Mouse (Mus musculus): ENCODE results near the gene Rps11. TPM values are rescaled to one million over a fixed set of nuclear protein-coding genes. Genes with fewer than 3 reads are reported as not detected.

Rps11 gene
- total and polyA plus RNA-seq, 2 experiments from 2014 or later = 794 to 824 TPM

DNA sequence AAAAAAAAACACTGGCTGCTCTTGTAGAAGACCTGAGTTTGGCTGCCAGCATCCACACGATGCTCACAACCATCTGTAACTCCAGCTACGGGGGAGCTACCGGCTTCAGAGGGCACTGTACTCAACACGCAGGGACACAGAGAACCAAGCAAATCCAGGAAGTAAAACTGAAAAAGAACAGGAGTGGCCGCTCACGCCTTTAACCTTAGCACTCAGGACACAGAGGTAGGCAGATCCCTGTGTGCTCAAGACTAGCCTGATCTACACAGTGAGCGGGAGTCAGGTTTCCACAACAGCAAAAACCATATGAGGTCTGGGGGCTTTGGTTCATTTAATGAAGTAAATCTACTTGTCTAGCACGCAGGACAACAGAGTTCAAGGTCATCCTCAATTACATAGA, 18.7 kb downstream of the Rps11 start:
- 80% methylated on average over 8 of the region's 8 CpGs for WGBS
- Histone ChIP-seq H3K36me3 (ENCODE audit: insufficient read depth, low read length) (no peaks in the 10 kb centered on the region), H3K9ac (replicated peaks; ENCODE audit: low read length) (no peak overlapping the region), H3K9me3 (ENCODE audit: low read length) (no peaks in the 10 kb centered on the region), H3K4me1 (ENCODE audit: insufficient read depth, low read length) (no peaks in the 10 kb centered on the region; the same call in 1 of the 2 replicates), H3K27me3 (ENCODE audit: insufficient read depth, low read length) (no peaks in the 10 kb centered on the region), H3K27ac (no peak overlapping the region), H3K4me3 (ENCODE audit: low read length) (no peak overlapping the region), H3K4me2 (ENCODE audit: low read depth, low read length) (no peak overlapping the region)
- no peak for TF ChIP-seq CTCF (IDR thresholded peaks at IDR 0.05; ENCODE audit: low read depth)
- ATAC-seq = no peak
- no peak for DNase-seq (ENCODE audit: low spot score)

- 79% methylated on average over 5 of the region's 5 CpGs for WGBS
- no peak overlapping the region for H3K4me2 ChIP-seq (ENCODE audit: low read depth, low read length)
- H3K9ac ChIP-seq (replicated peaks; ENCODE audit: low read length) = no peak overlapping the region
- DNase-seq (ENCODE audit: low spot score) (no peak), ATAC-seq (no peak)
- no peaks in the 10 kb centered on the region for H3K36me3 ChIP-seq (ENCODE audit: insufficient read depth, low read length)
- no peaks in the 10 kb centered on the region for H3K9me3 ChIP-seq (ENCODE audit: low read length)
- no peaks in the 10 kb centered on the region; the same call in 1 of the 2 replicates for H3K4me1 ChIP-seq (ENCODE audit: insufficient read depth, low read length)
- H3K27me3 ChIP-seq (ENCODE audit: insufficient read depth, low read length) = no peaks in the 10 kb centered on the region
- H3K27ac ChIP-seq = no peak overlapping the region
- TF ChIP-seq CTCF (IDR thresholded peaks at IDR 0.05; ENCODE audit: low read depth) = no peak
- no peak overlapping the region for H3K4me3 ChIP-seq (ENCODE audit: low read length)
Measured at GRCm38 (mm10) chr7:45104941-45105340, 19.3 kb downstream of the Rps11 start.

DNA sequence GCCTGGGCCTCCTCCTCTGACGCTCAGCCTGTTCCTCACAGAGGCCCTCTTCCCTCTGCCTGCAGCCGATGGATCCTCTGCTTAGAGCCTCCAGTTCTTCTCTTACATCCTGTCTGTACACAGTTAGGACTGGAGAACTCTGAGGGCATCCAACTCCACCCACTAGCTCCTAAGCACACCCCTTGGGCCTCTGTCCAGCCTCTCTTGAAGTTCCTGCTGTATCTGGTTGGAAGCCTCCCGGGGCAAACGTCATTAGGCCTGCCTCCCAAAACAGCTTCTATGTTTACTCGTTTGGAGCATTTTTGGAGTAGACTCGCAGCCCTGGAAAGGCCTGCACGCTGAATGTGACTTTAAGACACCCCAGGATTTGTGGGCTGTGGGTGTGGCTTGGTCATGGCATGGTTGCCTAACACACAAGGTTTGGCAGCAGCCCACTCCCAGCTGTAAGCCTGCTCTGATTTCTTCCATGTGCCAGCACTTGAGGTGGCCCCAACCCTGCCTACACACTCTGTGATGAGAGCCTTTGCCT, 20.5 kb downstream of the Rps11 start, which contains the start of gene Fcgrt:
TSS of gene Fcgrt (minus strand) at position 200 of the 529 bp plus-strand sequence.
- Histone ChIP-seq H3K27ac (peak within 1 kb of the TSS; percentile 55), H3K4me1 (ENCODE audit: insufficient read depth, low read length) (no peaks in the 10 kb centered on the region; the same call in 1 of the 2 replicates), H3K9ac (replicated peaks; ENCODE audit: low read length) (peak within 1 kb of the TSS; percentile 29), H3K36me3 (ENCODE audit: insufficient read depth, low read length) (no peaks in the 10 kb centered on the region), H3K9me3 (ENCODE audit: low read length) (no peaks in the 10 kb centered on the region), H3K27me3 (ENCODE audit: insufficient read depth, low read length) (no peaks in the 10 kb centered on the region), H3K4me3 (ENCODE audit: low read length) (peak within 1 kb of the TSS; percentile 10; the same call in 1 of the 2 replicates), H3K4me2 (ENCODE audit: low read depth, low read length) (peak within 1 kb of the TSS; percentile 35)
- DNase-seq (ENCODE audit: low spot score) (peak; percentile 78), ATAC-seq (peak; percentile 91)
- no peak for TF ChIP-seq CTCF (IDR thresholded peaks at IDR 0.05; ENCODE audit: low read depth)
- whole genome bisulfite sequencing = 51% methylated on average over 7 of the region's 7 CpGs

GRCm38 (mm10) chr7:45102940-45103585, 21.2 kb downstream of the Rps11 start:
- no peaks in the 10 kb centered on the region; the same call in 1 of the 2 replicates for H3K4me1 ChIP-seq (ENCODE audit: insufficient read depth, low read length)
- whole genome bisulfite sequencing = 85% methylated on average over 9 of the region's 9 CpGs
- H3K4me3 ChIP-seq (ENCODE audit: low read length) = peak overlapping the region; percentile 10; the same call in 1 of the 2 replicates
- H3K9ac ChIP-seq (replicated peaks; ENCODE audit: low read length) = peak overlapping the region; percentile 29
- no peak for ATAC-seq
- no peak for TF ChIP-seq CTCF (IDR thresholded peaks at IDR 0.05; ENCODE audit: low read depth)
- H3K27me3 ChIP-seq (ENCODE audit: insufficient read depth, low read length) = no peaks in the 10 kb centered on the region
- no peaks in the 10 kb centered on the region for H3K9me3 ChIP-seq (ENCODE audit: low read length)
- peak overlapping the region; percentile 55 for H3K27ac ChIP-seq
- no peak for DNase-seq (ENCODE audit: low spot score)
- peak overlapping the region; percentile 35 for H3K4me2 ChIP-seq (ENCODE audit: low read depth, low read length)
- no peaks in the 10 kb centered on the region for H3K36me3 ChIP-seq (ENCODE audit: insufficient read depth, low read length)

DNA sequence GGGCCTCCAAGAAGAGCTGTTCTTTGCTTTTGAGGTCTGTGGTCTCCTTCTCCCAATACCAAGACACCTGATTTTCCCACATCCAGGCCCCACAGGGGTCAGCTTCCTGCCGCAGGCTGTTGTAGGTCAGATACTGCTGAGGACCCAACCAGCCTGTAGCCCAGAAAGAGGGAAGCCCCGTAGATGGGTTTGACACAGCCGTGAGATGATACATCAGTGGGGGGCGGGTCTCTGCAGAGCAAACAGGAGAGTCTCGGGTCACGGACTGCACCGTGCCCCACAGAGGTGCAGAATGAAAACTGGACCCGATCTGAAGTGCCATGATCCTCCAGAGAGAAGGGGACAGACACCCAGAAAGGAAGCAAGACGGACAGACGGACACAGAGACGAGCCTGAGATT, 21.8 kb downstream of the Rps11 start:
- H3K4me2 ChIP-seq (ENCODE audit: low read depth, low read length) = peak overlapping the region; percentile 35
- no peak overlapping the region for H3K4me3 ChIP-seq (ENCODE audit: low read length)
- WGBS = 87% methylated on average over 11 of the region's 11 CpGs

DNA sequence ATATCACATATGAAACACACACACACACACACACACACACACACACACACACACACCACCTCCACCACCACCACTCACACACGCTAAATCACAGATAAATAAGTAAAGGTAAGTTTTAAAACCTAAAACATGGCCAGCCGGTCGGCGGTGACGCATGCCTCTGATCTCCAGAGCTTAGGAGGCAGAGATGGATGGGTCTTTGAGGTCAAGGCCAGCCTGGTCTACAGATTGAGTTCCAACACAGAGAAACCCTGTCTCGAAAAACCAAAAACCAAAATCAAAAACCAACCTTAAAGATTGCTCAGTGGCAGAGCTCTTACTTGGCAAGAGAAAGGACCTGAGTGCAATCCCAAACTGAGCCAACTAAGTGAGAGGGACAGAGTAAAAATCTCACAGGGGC, 24.2 kb downstream of the Rps11 start:
- H3K27ac ChIP-seq = no peak overlapping the region
- no peaks in the 10 kb centered on the region for H3K27me3 ChIP-seq (ENCODE audit: insufficient read depth, low read length)
- no peaks in the 10 kb centered on the region for H3K36me3 ChIP-seq (ENCODE audit: insufficient read depth, low read length)
- no peaks in the 10 kb centered on the region; the same call in 1 of the 2 replicates for H3K4me1 ChIP-seq (ENCODE audit: insufficient read depth, low read length)
- DNase-seq (ENCODE audit: low spot score) (no peak), ATAC-seq (no peak)
- no peak overlapping the region for H3K9ac ChIP-seq (replicated peaks; ENCODE audit: low read length)
- no peak overlapping the region for H3K4me3 ChIP-seq (ENCODE audit: low read length)
- no peak overlapping the region for H3K4me2 ChIP-seq (ENCODE audit: low read depth, low read length)
- TF ChIP-seq CTCF (IDR thresholded peaks at IDR 0.05; ENCODE audit: low read depth) = no peak
- WGBS = 94% methylated on average over 6 of the region's 6 CpGs
- H3K9me3 ChIP-seq (ENCODE audit: low read length) = no peaks in the 10 kb centered on the region

More for the DNA sequence above, 21.8 kb downstream of the Rps11 start:
- Histone ChIP-seq H3K27me3 (ENCODE audit: insufficient read depth, low read length) (no peaks in the 10 kb centered on the region), H3K9ac (replicated peaks; ENCODE audit: low read length) (no peak overlapping the region), H3K4me1 (ENCODE audit: insufficient read depth, low read length) (no peaks in the 10 kb centered on the region; the same call in 1 of the 2 replicates), H3K9me3 (ENCODE audit: low read length) (no peaks in the 10 kb centered on the region), H3K27ac (no peak overlapping the region), H3K36me3 (ENCODE audit: insufficient read depth, low read length) (no peaks in the 10 kb centered on the region)
- ATAC-seq = no peak
- DNase-seq (ENCODE audit: low spot score) = no peak
- no peak for TF ChIP-seq CTCF (IDR thresholded peaks at IDR 0.05; ENCODE audit: low read depth)

Data from hindbrain, postnatal 0 days (tissue).